Mouse (Mus musculus): ENCODE measurements around the gene Wrnip1.

DNA sequence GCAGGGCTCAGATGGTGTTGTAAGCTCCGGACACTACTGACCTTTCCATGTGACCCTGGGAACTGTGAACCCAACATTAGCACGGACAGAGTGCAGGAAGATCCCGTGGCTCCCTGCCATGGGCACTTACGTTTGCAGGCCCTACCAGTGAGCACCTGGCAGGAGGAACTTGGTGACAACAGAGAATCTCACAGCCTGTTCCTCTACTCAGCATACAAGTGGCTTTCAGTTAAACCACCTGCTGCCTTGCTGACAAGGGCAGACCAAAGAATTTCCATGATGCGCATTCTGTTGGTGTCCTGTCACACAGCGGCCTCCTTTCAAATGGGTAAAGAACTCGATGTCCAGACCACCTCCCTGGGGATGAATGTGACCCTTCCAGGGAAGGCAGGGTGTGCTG lies 37.4 kb upstream of the Wrnip1 start:
- TF ChIP-seq CTCF (IDR thresholded peaks at IDR 0.05; ENCODE audit: extremely low read depth, insufficient read depth, insufficient read length, insufficient replicate concordance) (no peak), POLR2A (IDR thresholded peaks at IDR 0.05; ENCODE audit: low read depth, low read length) (no peak)

Measured in spleen, adult 2 months (tissue).